Mouse (Mus musculus) kidney, embryonic 15.5 days (tissue): ENCODE data around the gene Atp23. TPM values are rescaled to one million over a fixed set of nuclear protein-coding genes. Genes with fewer than 3 reads are reported as not detected.

Experiments
- ATAC-seq: fragments of 200-750 bp; cut with Nextera tagmentation; replicated peaks from 2 replicates; pipeline ENCODE4 v1.8.0; 2017; ENCODE audit warnings: moderate TSS enrichment; ENCODE audit not compliant: low FRiP score
- H3K27ac ChIP-seq: fragments of 300-500 bp; sonication (generic); 2 replicates; pipeline ENCODE4 v1.5.1; 2015; ENCODE audit warnings: mild to moderate bottlenecking, inconsistent platforms
- H3K27me3 ChIP-seq: fragments of 300-500 bp; sonication (generic); 2 replicates; pipeline ENCODE4 v1.6.1; 2015; ENCODE audit warnings: inconsistent platforms
- H3K36me3 ChIP-seq: fragments of 300-500 bp; sonication (generic); 2 replicates; pipeline ENCODE4 v1.6.1; 2015; ENCODE audit warnings: inconsistent platforms
- H3K4me1 ChIP-seq: fragments of 300-500 bp; sonication (generic); 2 replicates; pipeline ENCODE4 v1.6.1; 2015; ENCODE audit warnings: inconsistent platforms
- H3K4me2 ChIP-seq: fragments of 300-500 bp; sonication (generic); 2 replicates; pipeline ENCODE4 v1.6.1; 2015; ENCODE audit warnings: moderate library complexity, mild to moderate bottlenecking, inconsistent platforms
- H3K4me3 ChIP-seq: fragments of 300-500 bp; sonication (generic); replicated peaks from 2 replicates; pipeline ENCODE4 v1.5.1; 2015; ENCODE audit warnings: mild to moderate bottlenecking, inconsistent platforms
- H3K9ac ChIP-seq: fragments of 300-500 bp; sonication (generic); 2 replicates; pipeline ENCODE4 v1.6.1; 2015; ENCODE audit warnings: mild to moderate bottlenecking, inconsistent platforms
- H3K9me3 ChIP-seq: fragments of 300-500 bp; sonication (generic); replicated peaks from 2 replicates; pipeline ENCODE4 v1.6.1; 2016; ENCODE audit warnings: inconsistent platforms
- WGBS: fragments of 180-500 bp; shearing (Covaris S2); methylation state at CpG from one replicate; pipeline ENCODE4 v1.1.7; 2015; ENCODE audit warnings: mixed read lengths; 5-methylcytosine and 5-hydroxymethylcytosine counted together
- polyA plus RNA-seq: library from polyadenylated mRNA; unstranded; fragments of >200 nt; fragmentation: Nextera tagmentation; extraction: Ambion mirVana; gene quantifications from 2 replicates; pipeline ENCODE4 v1.2.1, GENCODE M21; 2015

Atp23 gene
- polyA plus RNA-seq: 18.3 and 19.5 TPM in 2 replicates

DNA sequence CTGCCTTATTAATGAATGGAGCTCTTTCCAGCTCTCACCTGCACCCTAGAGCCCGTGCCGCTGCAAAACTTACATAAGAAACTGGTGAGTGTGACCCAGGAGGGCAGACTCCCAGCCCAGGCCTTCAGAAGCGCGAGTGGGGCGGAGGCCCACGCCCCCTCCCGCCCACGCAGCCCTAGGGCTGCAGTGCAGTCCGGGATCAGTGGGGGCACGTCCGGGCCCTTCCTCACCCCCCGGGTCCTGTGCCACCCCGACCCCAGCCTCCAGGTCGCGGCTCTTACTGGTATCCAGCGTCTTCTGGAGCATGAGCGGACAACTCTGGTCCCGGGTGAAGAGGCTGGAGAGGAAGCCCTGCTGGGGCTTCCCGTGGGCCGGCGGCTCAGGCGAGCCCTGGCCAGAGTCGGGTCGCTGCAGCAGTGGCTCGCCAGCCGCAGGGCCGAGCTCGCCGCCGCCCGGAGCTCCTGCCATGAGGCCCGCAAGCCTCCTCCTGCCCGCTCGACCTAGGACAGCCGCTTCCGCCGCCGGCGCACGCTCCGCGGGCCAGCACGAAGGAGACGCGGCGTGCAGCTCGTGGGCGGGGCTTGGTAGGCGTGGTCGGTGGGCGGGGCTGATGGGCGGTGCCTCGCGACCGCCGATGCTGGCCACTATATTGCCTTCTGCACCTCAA, at the start of gene Atp23:
Gene Atp23 (minus strand): TSS at position 535 of the 667 bp plus-strand sequence.
- Histone ChIP-seq H3K36me3 (peaks cover 23% of the 10 kb centered on the region), H3K4me2 (peak within 1 kb of the TSS; percentile 90), H3K9me3 (no peaks in the 10 kb centered on the region), H3K4me3 (peak within 1 kb of the TSS; percentile 69), H3K27me3 (no peaks in the 10 kb centered on the region), H3K27ac (peak within 1 kb of the TSS; percentile 80), H3K9ac (peak within 1 kb of the TSS; percentile 66), H3K4me1 (peaks cover 19% of the 10 kb centered on the region)
- WGBS: under 1% methylated on average over 56 of the region's 56 CpGs
- peak; percentile 91 for ATAC-seq

DNA sequence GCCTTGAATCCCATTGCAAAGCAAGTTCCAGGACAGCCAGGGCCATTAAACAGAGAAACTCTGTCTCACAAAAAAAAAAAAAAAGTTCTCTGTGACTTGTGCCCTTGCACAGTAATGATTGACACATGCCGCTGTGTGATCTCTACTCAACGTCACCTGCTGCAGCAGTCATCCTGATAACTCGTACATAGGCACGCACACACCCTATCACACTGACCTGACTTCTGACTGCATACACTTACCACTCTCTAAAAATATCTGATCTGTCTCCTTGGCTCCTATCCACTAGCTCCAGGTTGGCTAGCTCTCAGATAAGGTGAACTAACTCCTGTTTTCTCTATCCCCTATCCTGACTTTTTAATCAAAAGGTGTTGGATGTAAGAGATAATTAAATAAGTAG, 49.4 kb upstream of the Atp23 start:
- 0 out of 2 replicates have a peak, but pooled peaks have one; percentile 34 for ATAC-seq

DNA sequence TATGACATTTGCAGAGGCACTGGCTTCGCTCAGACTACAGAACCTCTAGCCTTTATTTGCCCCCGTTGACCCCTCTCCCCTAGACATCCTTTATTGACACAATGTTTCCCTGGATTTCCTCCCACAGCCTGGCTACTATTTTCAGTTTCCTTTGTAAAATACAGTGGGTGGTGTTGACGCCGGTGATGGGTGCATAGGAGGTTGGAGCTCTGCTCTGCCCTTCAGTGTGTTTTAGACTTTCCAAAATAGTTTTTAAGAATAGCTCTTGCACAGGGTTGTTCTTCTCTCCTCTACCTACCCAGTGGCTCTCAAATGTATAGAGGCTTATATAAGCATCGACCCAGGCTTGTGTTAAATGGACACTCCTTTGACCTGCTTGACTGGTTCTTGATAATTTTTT, 48.7 kb upstream of the Atp23 start:
- Histone ChIP-seq H3K27ac (no peak overlapping the region), H3K4me3 (no peak overlapping the region), H3K9ac (no peak overlapping the region), H3K36me3 (no peaks in the 10 kb centered on the region), H3K27me3 (no peaks in the 10 kb centered on the region), H3K4me1 (peaks cover 21% of the 10 kb centered on the region), H3K9me3 (no peaks in the 10 kb centered on the region), H3K4me2 (no peak overlapping the region)
- no peak for ATAC-seq
- 27% methylated on average over 5 of the region's 5 CpGs for WGBS

More for the DNA sequence above, 49.4 kb upstream of the Atp23 start:
- no peak overlapping the region for H3K4me2 ChIP-seq
- no peak overlapping the region for H3K27ac ChIP-seq
- H3K36me3 ChIP-seq: no peaks in the 10 kb centered on the region
- no peak overlapping the region for H3K9ac ChIP-seq
- H3K4me1 ChIP-seq: peaks cover 21% of the 10 kb centered on the region
- H3K9me3 ChIP-seq: no peaks in the 10 kb centered on the region
- no peaks in the 10 kb centered on the region for H3K27me3 ChIP-seq
- 79% methylated on average over 4 of the region's 4 CpGs for WGBS
- no peak overlapping the region for H3K4me3 ChIP-seq

GRCm38 (mm10) chr10:126945531-126945930, 44.4 kb upstream of the Atp23 start:
- Histone ChIP-seq H3K4me3 (no peak overlapping the region), H3K36me3 (no peaks in the 10 kb centered on the region), H3K9me3 (no peaks in the 10 kb centered on the region), H3K4me2 (no peak overlapping the region), H3K27me3 (no peaks in the 10 kb centered on the region), H3K9ac (no peak overlapping the region), H3K4me1 (peaks cover 21% of the 10 kb centered on the region), H3K27ac (no peak overlapping the region)
- WGBS: 89% methylated on average over 5 of the region's 5 CpGs
- ATAC-seq: no peak

GRCm38 (mm10) chr10:126940949-126941348, 39.8 kb upstream of the Atp23 start:
- 28% methylated on average over 7 of the region's 7 CpGs for WGBS
- H3K4me1 ChIP-seq: peaks cover 7% of the 10 kb centered on the region
- no peak overlapping the region for H3K4me3 ChIP-seq
- H3K9ac ChIP-seq: no peak overlapping the region
- no peaks in the 10 kb centered on the region for H3K36me3 ChIP-seq
- H3K27ac ChIP-seq: no peak overlapping the region
- no peak overlapping the region for H3K4me2 ChIP-seq
- no peak for ATAC-seq
- H3K9me3 ChIP-seq: peaks cover 5% of the 10 kb centered on the region
- no peaks in the 10 kb centered on the region for H3K27me3 ChIP-seq

DNA sequence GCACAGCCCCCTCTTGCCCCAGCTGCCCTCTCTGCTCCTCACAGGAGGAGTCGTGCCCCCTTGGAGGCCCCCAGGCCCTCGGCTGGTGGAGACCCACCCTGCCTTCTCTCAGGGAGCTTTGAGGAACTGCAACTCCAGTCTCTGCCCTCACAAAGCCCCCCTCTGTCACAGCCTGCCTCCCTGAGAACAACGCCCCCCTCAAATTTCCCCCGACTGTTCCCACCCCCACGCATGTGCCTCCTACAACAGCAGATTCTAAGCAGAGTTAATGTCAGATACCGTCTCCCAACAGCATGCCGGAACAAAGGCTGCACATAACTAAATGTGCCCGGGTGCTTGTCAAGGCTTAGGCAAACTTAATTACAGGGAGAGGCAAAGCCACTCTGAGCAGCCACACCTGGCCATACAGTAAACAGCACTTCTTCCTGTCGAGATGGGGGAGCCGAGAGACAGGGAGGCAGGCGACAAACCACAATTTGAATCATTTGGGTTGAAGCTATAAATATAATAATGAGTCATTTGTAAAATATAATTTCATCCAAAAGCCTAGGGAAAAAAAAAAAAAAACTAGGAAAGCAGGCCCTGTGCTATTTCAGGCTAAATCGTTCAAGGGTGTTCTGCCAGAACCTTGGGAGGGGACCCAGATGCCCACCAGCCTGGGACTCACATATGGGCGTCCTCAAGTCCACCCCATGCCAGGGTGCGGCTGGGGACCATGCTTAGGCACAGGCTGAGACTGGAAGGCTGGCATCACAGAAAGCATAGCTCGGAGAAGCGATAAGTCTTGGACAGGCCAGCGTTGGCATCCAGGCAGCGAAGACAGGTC, 34.6 kb upstream of the Atp23 start:
- peaks cover 7% of the 10 kb centered on the region for H3K9me3 ChIP-seq
- H3K4me2 ChIP-seq: peak overlapping the region; percentile 24; the same call in 1 of the 2 replicates
- H3K36me3 ChIP-seq: no peaks in the 10 kb centered on the region
- peaks cover 33% of the 10 kb centered on the region for H3K4me1 ChIP-seq
- WGBS: 34% methylated on average over 18 of the region's 18 CpGs
- H3K9ac ChIP-seq: no peak overlapping the region
- H3K27ac ChIP-seq: peak overlapping the region; percentile 92
- no peaks in the 10 kb centered on the region for H3K27me3 ChIP-seq
- ATAC-seq: peak; percentile 24
- H3K4me3 ChIP-seq: no peak overlapping the region

- no peaks in the 10 kb centered on the region for H3K36me3 ChIP-seq
- H3K27ac ChIP-seq: peak overlapping the region; percentile 92
- peaks cover 7% of the 10 kb centered on the region for H3K9me3 ChIP-seq
- no peak overlapping the region for H3K9ac ChIP-seq
- peak overlapping the region; percentile 24; the same call in 1 of the 2 replicates for H3K4me2 ChIP-seq
- H3K27me3 ChIP-seq: no peaks in the 10 kb centered on the region
- peaks cover 39% of the 10 kb centered on the region for H3K4me1 ChIP-seq
- ATAC-seq: no peak
- no peak overlapping the region for H3K4me3 ChIP-seq
- WGBS: 55% methylated on average over 8 of the region's 8 CpGs
Measured at GRCm38 (mm10) chr10:126935121-126935520, 34.0 kb upstream of the Atp23 start.

DNA sequence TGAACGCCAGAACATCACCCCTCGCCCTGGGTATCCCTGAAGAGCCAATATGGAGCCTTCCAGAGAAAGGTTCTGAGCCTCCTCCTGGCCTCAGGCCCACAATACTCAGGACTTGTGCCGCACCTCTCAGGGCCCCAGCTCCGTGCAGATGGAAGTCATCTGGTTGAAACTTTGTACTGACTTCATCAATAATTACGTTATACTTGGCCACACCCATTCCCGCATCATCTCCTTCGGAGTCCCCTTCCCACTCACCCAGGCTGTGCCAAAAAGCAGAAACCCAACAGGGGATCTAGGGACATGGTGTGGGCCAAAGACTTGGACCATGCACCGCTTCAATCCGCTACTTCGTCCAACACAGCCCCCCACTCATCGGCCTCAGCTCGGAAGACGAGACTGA, 33.4 kb upstream of the Atp23 start:
- WGBS: 83% methylated on average over 13 of the region's 13 CpGs
- Histone ChIP-seq H3K4me2 (no peak overlapping the region), H3K27ac (peak overlapping the region; percentile 92; the same call in 1 of the 2 replicates), H3K27me3 (no peaks in the 10 kb centered on the region), H3K9me3 (peaks cover 7% of the 10 kb centered on the region), H3K4me1 (peaks cover 45% of the 10 kb centered on the region), H3K4me3 (no peak overlapping the region), H3K36me3 (no peaks in the 10 kb centered on the region), H3K9ac (no peak overlapping the region)
- ATAC-seq: no peak

DNA sequence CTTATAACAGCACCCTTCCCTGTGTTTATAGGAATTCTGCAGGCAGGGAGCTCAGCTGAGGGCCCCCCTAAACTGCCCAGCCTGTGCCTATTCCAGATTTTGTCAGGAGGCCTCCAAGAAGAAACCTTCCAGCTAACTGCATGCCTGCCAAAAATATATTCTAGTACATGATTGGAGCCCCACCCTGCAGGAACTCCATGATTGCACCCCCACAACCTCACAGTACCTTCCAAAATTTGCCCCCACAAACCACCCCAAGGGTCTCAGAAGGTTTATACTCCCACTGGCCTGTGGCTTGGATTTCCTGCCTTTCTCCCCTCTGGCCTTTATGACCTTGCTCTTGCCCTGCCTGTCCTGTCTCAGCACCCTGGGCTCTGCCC, 30.6 kb upstream of the Atp23 start:
- H3K4me1 ChIP-seq: peaks cover 72% of the 10 kb centered on the region
- H3K4me3 ChIP-seq: no peak overlapping the region
- no peaks in the 10 kb centered on the region for H3K36me3 ChIP-seq
- 0 out of 2 replicates have a peak, but pooled peaks cover 3% of the 10 kb centered on the region for H3K9me3 ChIP-seq
- no peak overlapping the region for H3K4me2 ChIP-seq
- no peaks in the 10 kb centered on the region for H3K27me3 ChIP-seq
- H3K27ac ChIP-seq: peak overlapping the region; percentile 97
- no peak for ATAC-seq
- no peak overlapping the region for H3K9ac ChIP-seq

- WGBS: 48% methylated on average over 8 of the region's 8 CpGs
- no peak overlapping the region for H3K9ac ChIP-seq
- H3K4me3 ChIP-seq: no peak overlapping the region
- 0 out of 2 replicates have a peak, but pooled peaks cover 3% of the 10 kb centered on the region for H3K9me3 ChIP-seq
- H3K27ac ChIP-seq: peak overlapping the region; percentile 97
- H3K4me2 ChIP-seq: no peak overlapping the region
- ATAC-seq: peak; percentile 8; the same call in 1 of the 2 replicates
- H3K4me1 ChIP-seq: peaks cover 76% of the 10 kb centered on the region
- H3K27me3 ChIP-seq: no peaks in the 10 kb centered on the region
- no peaks in the 10 kb centered on the region for H3K36me3 ChIP-seq
Measured at GRCm38 (mm10) chr10:126931123-126931759, 30.1 kb upstream of the Atp23 start.

- H3K27ac ChIP-seq: peak overlapping the region; percentile 97
- H3K27me3 ChIP-seq: no peaks in the 10 kb centered on the region
- ATAC-seq: peak; percentile 63
- H3K36me3 ChIP-seq: no peaks in the 10 kb centered on the region
- H3K4me2 ChIP-seq: peak overlapping the region; percentile 92; the same call in 1 of the 2 replicates
- H3K9me3 ChIP-seq: 0 out of 2 replicates have a peak, but pooled peaks cover 3% of the 10 kb centered on the region
- H3K4me3 ChIP-seq: no peak overlapping the region
- 29% methylated on average over 15 of the region's 15 CpGs for WGBS
- peak overlapping the region; percentile 51; the same call in 1 of the 2 replicates for H3K9ac ChIP-seq
- peaks cover 76% of the 10 kb centered on the region for H3K4me1 ChIP-seq
Measured at GRCm38 (mm10) chr10:126930270-126931121, 29.3 kb upstream of the Atp23 start.
